Mouse (Mus musculus): Measurements from ENCODE around the gene Capn7. TPM values are rescaled to one million over a fixed set of nuclear protein-coding genes. Genes with fewer than 3 reads are reported as not detected.

Gene Capn7
- polyA plus RNA-seq (2017; shearing (Covaris generic)): 52.5 TPM

DNA sequence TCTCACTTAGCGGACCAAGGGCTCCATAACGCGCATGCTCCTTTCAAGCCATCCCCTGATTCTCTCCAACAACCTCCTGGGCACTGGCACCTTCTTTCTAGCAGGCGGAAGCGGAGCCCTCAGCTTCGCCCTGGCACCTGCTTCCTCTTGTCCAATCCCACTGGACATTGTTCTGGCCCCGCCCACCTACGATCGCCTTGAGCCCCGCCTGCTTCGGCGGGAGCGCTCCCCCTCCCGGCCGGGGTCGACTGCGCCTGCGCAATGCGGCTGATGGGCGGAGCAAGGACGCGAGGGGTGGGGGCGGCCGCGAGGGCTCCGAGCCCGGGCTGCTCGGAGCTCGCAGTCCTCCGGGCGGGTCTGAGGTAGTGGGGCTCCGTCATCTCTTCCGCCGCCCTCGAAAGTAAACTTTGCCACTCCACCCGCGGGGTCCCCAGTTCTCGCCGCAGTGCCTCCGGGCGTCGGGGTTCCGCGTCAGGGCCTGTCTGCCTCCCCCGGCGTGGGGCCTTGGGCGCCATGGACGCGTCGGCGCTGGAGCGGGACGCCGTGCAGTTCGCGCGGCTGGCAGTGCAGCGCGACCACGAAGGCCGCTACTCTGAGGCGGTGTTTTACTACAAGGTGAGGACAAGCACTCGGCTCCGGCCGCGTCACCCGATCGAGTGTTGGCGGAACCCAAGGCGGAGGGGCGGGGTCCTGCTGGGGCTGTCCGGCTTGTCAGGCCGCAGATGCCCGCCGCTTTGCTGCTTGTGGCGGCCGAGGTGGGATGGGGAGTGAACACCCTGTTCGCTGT lies at the start of gene Capn7:
TSS of gene Capn7 (plus strand) at position 270 of the 787 bp plus-strand sequence.

DNA sequence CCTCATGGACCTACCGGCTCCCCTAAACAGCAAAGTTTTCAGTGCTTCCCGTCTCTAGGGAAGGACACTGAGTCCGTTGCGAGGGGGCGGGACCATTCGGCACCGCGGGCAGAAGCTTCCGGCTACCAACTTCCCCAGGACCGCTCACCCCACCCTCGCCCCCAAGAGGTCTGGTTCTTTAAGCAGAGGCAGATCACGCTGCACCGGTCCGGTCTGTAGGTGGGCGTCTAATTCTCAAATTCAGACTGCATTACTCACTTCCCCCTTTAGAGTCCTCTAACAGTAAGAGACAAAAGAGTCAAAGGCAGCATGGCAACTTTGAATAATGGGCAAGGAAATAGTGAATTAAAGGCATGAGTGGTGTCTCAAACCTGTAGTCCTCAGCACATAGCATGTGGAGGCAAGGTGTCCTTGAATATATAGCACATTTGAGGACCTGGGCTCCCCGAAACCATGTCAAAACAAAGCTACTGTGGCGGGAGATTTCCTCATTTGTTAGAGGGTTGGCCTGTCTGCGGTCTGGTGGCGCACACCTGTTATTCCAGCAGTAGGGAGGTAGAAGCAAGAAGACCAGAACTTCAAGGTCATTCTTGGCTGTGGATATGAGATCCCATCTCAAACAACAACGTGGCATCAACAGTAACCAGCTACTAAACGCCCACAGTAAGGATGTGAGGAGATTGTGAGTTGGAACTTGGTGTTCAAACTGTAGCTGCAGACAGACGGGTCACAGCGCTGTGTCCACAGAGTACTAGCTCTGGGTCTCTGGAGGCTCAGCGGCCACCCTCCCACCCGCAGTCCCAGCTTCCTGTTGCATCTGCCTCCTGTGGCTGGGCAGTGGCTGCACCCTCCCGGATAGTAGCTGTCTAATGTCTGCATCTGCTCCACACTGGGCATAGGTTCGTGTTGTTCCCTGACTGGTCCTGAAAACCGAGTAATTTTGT lies 12.3 kb upstream of the Capn7 start, which contains the start of gene Dnah1:
TSS of gene Dnah1 (minus strand) at position 48 of the 944 bp plus-strand sequence.

Other genes with a start within 250 kb of the Capn7 start
- 55.9 TPM for gene Smim4, start 207.7 kb upstream of the Capn7 start, polyA plus RNA-seq (2017; shearing (Covaris generic))
- gene Nt5dc2, start 205.6 kb upstream of the Capn7 start, polyA plus RNA-seq (2017; shearing (Covaris generic)): not detected
- not detected for gene Stab1, start 168.0 kb upstream of the Capn7 start, polyA plus RNA-seq (2017; shearing (Covaris generic))
- 0.60 TPM for gene Tnnc1, start 128.3 kb upstream of the Capn7 start, polyA plus RNA-seq (2017; shearing (Covaris generic))
- gene Nisch, start 119.7 kb upstream of the Capn7 start, polyA plus RNA-seq (2017; shearing (Covaris generic)): 186 TPM
- gene Sema3g, start 118.8 kb upstream of the Capn7 start, polyA plus RNA-seq (2017; shearing (Covaris generic)): 0.09 TPM
- 7.2 TPM for gene Phf7, start 85.3 kb upstream of the Capn7 start, polyA plus RNA-seq (2017; shearing (Covaris generic))
- gene Bap1, start 85.2 kb upstream of the Capn7 start, polyA plus RNA-seq (2017; shearing (Covaris generic)): 79.9 TPM
- not detected for gene Dnah1, start 12.7 kb upstream of the Capn7 start, polyA plus RNA-seq (2017; shearing (Covaris generic))
- gene Sh3bp5, start 99.4 kb downstream of the Capn7 start, polyA plus RNA-seq (2017; shearing (Covaris generic)): 55.8 TPM
- gene Eaf1, start 157.8 kb downstream of the Capn7 start, polyA plus RNA-seq (2017; shearing (Covaris generic)): 24.3 TPM
- gene Mettl6, start 158.4 kb downstream of the Capn7 start, polyA plus RNA-seq (2017; shearing (Covaris generic)): 22.9 TPM

All from effector memory CD4-positive, alpha-beta T cell, adult 7 months (primary cell).